Mouse (Mus musculus) embryonic facial prominence, embryonic 10.5 days (tissue): Measurements from ENCODE around the gene Clic1. TPM values are rescaled to one million over a fixed set of nuclear protein-coding genes. Genes with fewer than 3 reads are reported as not detected.

Source experiments
- polyA plus RNA-seq: library from polyadenylated mRNA; unstranded; fragments of >200 nt; fragmentation: Nextera tagmentation; extraction: Ambion mirVana; gene quantifications from 2 replicates; pipeline ENCODE4 v1.2.1, GENCODE M21; 2016

The Clic1 gene
- polyA plus RNA-seq, 1 experiment from 2014 or later: 190 TPM

Other genes with a start within 250 kb of the Clic1 start
- not detected in 2 replicates for gene Cyp21a1, start 245.4 kb upstream of the Clic1 start, polyA plus RNA-seq
- gene Stk19, start 213.0 kb upstream of the Clic1 start, polyA plus RNA-seq: 24.6 and 26.4 TPM in 2 replicates
- gene Dxo, start 212.9 kb upstream of the Clic1 start, polyA plus RNA-seq: 78.1 and 88.8 TPM in 2 replicates
- 57.1 and 57.3 TPM in 2 replicates for gene Skiv2l, start 199.8 kb upstream of the Clic1 start, polyA plus RNA-seq
- gene Nelfe, start 199.6 kb upstream of the Clic1 start, polyA plus RNA-seq: 129 and 144 TPM in 2 replicates
- gene Cfb, start 187.4 kb upstream of the Clic1 start, polyA plus RNA-seq: 2.1 and 2.6 TPM in 2 replicates
- gene Zbtb12, start 170.5 kb upstream of the Clic1 start, polyA plus RNA-seq: 4.8 and 6.2 TPM in 2 replicates
- gene Gm20547, start 167.9 kb upstream of the Clic1 start, polyA plus RNA-seq: not detected in 2 replicates
- gene C2, start 151.7 kb upstream of the Clic1 start, polyA plus RNA-seq: 0.55 and 1.6 TPM in 2 replicates
- gene Ehmt2, start 151.5 kb upstream of the Clic1 start, polyA plus RNA-seq: 96.5 and 103 TPM in 2 replicates
- gene Slc44a4, start 135.5 kb upstream of the Clic1 start, polyA plus RNA-seq: 0.21 and 0.44 TPM in 2 replicates
- 14.0 and 19.3 TPM in 2 replicates for gene Neu1, start 118.7 kb upstream of the Clic1 start, polyA plus RNA-seq
- 0.13 and 0.15 TPM in 2 replicates for gene Hspa1b, start 90.7 kb upstream of the Clic1 start, polyA plus RNA-seq
- gene Gm20481, start 80.1 kb upstream of the Clic1 start, polyA plus RNA-seq: not detected in 2 replicates
- gene Hspa1a, start 77.8 kb upstream of the Clic1 start, polyA plus RNA-seq: 1.3 and 1.9 TPM in 2 replicates
- gene Hspa1l, start 77.3 kb upstream of the Clic1 start, polyA plus RNA-seq: 1.1 TPM in 2 replicates
- gene Lsm2, start 68.1 kb upstream of the Clic1 start, polyA plus RNA-seq: 339 and 361 TPM in 2 replicates
- gene Vars, start 49.0 kb upstream of the Clic1 start, polyA plus RNA-seq: 197 and 223 TPM in 2 replicates
- gene Vwa7, start 33.4 kb upstream of the Clic1 start, polyA plus RNA-seq: 0.18 and 0.21 TPM in 2 replicates
- 4.2 and 5.6 TPM in 2 replicates for gene Sapcd1, start 21.9 kb upstream of the Clic1 start, polyA plus RNA-seq
- 3.9 and 4.4 TPM in 2 replicates for gene Msh5, start 3.2 kb upstream of the Clic1 start, polyA plus RNA-seq
- gene Ddah2, start 9.1 kb downstream of the Clic1 start, polyA plus RNA-seq: 482 and 503 TPM in 2 replicates
- 0.31 and 0.35 TPM in 2 replicates for gene Ly6g6c, start 15.4 kb downstream of the Clic1 start, polyA plus RNA-seq
- gene Mpig6b, start 16.2 kb downstream of the Clic1 start, polyA plus RNA-seq: 0.52 and 0.93 TPM in 2 replicates
- gene Ly6g6e, start 26.9 kb downstream of the Clic1 start, polyA plus RNA-seq: 0.83 and 1.00 TPM in 2 replicates
- 1.3 TPM in 1 of 2 replicates, not detected in the other for gene Ly6g6d, start 28.1 kb downstream of the Clic1 start, polyA plus RNA-seq
- 0.51 and 0.62 TPM in 2 replicates for gene Ly6g6f, start 35.6 kb downstream of the Clic1 start, polyA plus RNA-seq
- 59.4 and 60.0 TPM in 2 replicates for gene Abhd16a, start 39.3 kb downstream of the Clic1 start, polyA plus RNA-seq
- not detected in 2 replicates for gene Ly6g5c, start 58.3 kb downstream of the Clic1 start, polyA plus RNA-seq
- 1.5 and 1.6 TPM in 2 replicates for gene Ly6g5b, start 65.5 kb downstream of the Clic1 start, polyA plus RNA-seq
- 32.5 and 33.3 TPM in 2 replicates for gene Gpank1, start 71.5 kb downstream of the Clic1 start, polyA plus RNA-seq
- gene Csnk2b, start 72.1 kb downstream of the Clic1 start, polyA plus RNA-seq: 283 and 288 TPM in 2 replicates
- 9.6 and 9.7 TPM in 2 replicates for gene D17H6S53E, start 76.4 kb downstream of the Clic1 start, polyA plus RNA-seq
- gene Apom, start 82.1 kb downstream of the Clic1 start, polyA plus RNA-seq: 0.40 and 0.69 TPM in 2 replicates
- gene Bag6, start 85.2 kb downstream of the Clic1 start, polyA plus RNA-seq: 73.8 and 77.8 TPM in 2 replicates
- 203 and 205 TPM in 2 replicates for gene Prrc2a, start 114.9 kb downstream of the Clic1 start, polyA plus RNA-seq
- gene Aif1, start 126.1 kb downstream of the Clic1 start, polyA plus RNA-seq: 2.9 and 3.9 TPM in 2 replicates
- 2.6 and 6.9 TPM in 2 replicates for gene Lst1, start 138.5 kb downstream of the Clic1 start, polyA plus RNA-seq
- 0.16 and 0.34 TPM in 2 replicates for gene Ltb, start 144.5 kb downstream of the Clic1 start, polyA plus RNA-seq
- gene Tnf, start 152.0 kb downstream of the Clic1 start, polyA plus RNA-seq: not detected in 2 replicates
- not detected in 2 replicates for gene Lta, start 155.4 kb downstream of the Clic1 start, polyA plus RNA-seq
- 0.33 and 0.40 TPM in 2 replicates for gene Gm16181, start 170.9 kb downstream of the Clic1 start, polyA plus RNA-seq
- 5.2 and 5.6 TPM in 2 replicates for gene Atp6v1g2, start 183.7 kb downstream of the Clic1 start, polyA plus RNA-seq
- 9.3 and 9.6 TPM in 2 replicates for gene Nfkbil1, start 185.8 kb downstream of the Clic1 start, polyA plus RNA-seq
- 726 and 735 TPM in 2 replicates for gene Ddx39b, start 191.8 kb downstream of the Clic1 start, polyA plus RNA-seq
- gene H2-D1, start 212.8 kb downstream of the Clic1 start, polyA plus RNA-seq: 30.3 and 32.9 TPM in 2 replicates